Mouse (Mus musculus): ENCODE results near the gene 4833439L19Rik. TPM values are rescaled to one million over a fixed set of nuclear protein-coding genes. Genes with fewer than 3 reads are reported as not detected.

Gene 4833439L19Rik
- polyA plus RNA-seq, 1 experiment from 2014 or later, result 205 TPM

GRCm38 (mm10) chr13:54556796-54557195, 8.4 kb downstream of the 4833439L19Rik start:
- Histone ChIP-seq H3K27ac (ENCODE audit: low read length) (no peak overlapping the region), H3K4me3 (ENCODE audit: low read length) (no peak overlapping the region), H3K27me3 (ENCODE audit: insufficient read depth, low read length) (no peaks in the 10 kb centered on the region), H3K9me3 (ENCODE audit: low read length) (no peaks in the 10 kb centered on the region), H3K9ac (replicated peaks; ENCODE audit: low read length) (no peak overlapping the region), H3K36me3 (ENCODE audit: insufficient read depth, low read length) (peaks cover 78% of the 10 kb centered on the region), H3K4me1 (ENCODE audit: insufficient read depth, low read length) (no peaks in the 10 kb centered on the region), H3K4me2 (replicated peaks; ENCODE audit: low read depth, low read length) (no peak overlapping the region)
- ATAC-seq (ENCODE audit: low FRiP score, low TSS enrichment), result no peak
- WGBS, result 88% methylated on average over 3 of the region's 3 CpGs

DNA sequence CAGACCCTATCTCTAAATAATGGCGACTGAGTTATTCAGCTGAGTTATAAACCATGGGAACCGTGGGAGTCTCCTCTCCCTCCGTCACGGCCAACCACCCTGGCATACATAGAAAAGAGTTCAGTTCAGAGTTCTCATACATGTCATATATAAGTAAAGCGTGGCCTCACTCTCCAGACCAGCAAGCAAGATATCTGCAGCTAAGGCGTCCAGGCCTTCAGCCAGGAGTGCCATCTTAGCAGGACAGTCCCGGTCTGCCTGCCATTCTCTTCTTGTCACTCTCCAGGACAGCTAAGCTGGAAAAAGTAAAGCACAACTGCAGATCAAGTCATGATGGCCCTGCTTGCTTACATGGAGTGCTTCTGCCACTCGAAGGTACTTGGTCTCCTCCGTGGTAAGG, 9.1 kb downstream of the 4833439L19Rik start:
- no peaks in the 10 kb centered on the region for H3K9me3 ChIP-seq (ENCODE audit: low read length)
- H3K36me3 ChIP-seq (ENCODE audit: insufficient read depth, low read length), result peaks cover 78% of the 10 kb centered on the region
- no peak overlapping the region for H3K9ac ChIP-seq (replicated peaks; ENCODE audit: low read length)
- 86% methylated on average over 9 of the region's 9 CpGs for WGBS
- no peaks in the 10 kb centered on the region for H3K27me3 ChIP-seq (ENCODE audit: insufficient read depth, low read length)
- no peak overlapping the region for H3K4me3 ChIP-seq (ENCODE audit: low read length)
- no peaks in the 10 kb centered on the region for H3K4me1 ChIP-seq (ENCODE audit: insufficient read depth, low read length)
- ATAC-seq (ENCODE audit: low FRiP score, low TSS enrichment), result no peak
- H3K4me2 ChIP-seq (replicated peaks; ENCODE audit: low read depth, low read length), result no peak overlapping the region
- no peak overlapping the region for H3K27ac ChIP-seq (ENCODE audit: low read length)

DNA sequence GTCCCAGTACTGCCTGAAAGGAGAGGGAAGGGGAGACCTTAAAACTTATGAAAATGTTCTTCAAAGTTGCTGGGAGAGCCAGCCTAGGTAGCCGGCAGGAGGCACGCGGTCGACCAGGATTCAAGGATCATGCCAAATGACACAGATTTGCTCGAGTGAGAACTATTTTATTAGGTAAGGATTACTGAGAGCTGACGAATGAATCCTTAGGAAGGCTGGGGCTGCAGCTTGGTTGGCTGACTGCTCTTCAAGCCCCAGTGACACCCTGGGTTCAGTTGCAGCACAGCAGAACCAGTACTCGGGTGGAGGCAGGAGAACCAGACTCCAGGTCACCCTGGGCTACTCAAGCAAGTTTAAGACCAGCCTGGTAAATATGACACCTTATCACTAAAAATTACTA, 17.2 kb downstream of the 4833439L19Rik start:
- Histone ChIP-seq H3K4me3 (ENCODE audit: low read length) (no peak overlapping the region), H3K4me2 (replicated peaks; ENCODE audit: low read depth, low read length) (no peak overlapping the region), H3K36me3 (ENCODE audit: insufficient read depth, low read length) (peaks cover 44% of the 10 kb centered on the region), H3K27ac (ENCODE audit: low read length) (no peak overlapping the region), H3K4me1 (ENCODE audit: insufficient read depth, low read length) (no peaks in the 10 kb centered on the region), H3K9ac (replicated peaks; ENCODE audit: low read length) (no peak overlapping the region), H3K9me3 (ENCODE audit: low read length) (no peaks in the 10 kb centered on the region), H3K27me3 (ENCODE audit: insufficient read depth, low read length) (no peaks in the 10 kb centered on the region)
- ATAC-seq (ENCODE audit: low FRiP score, low TSS enrichment), result no peak
- 83% methylated on average over 7 of the region's 7 CpGs for WGBS

DNA sequence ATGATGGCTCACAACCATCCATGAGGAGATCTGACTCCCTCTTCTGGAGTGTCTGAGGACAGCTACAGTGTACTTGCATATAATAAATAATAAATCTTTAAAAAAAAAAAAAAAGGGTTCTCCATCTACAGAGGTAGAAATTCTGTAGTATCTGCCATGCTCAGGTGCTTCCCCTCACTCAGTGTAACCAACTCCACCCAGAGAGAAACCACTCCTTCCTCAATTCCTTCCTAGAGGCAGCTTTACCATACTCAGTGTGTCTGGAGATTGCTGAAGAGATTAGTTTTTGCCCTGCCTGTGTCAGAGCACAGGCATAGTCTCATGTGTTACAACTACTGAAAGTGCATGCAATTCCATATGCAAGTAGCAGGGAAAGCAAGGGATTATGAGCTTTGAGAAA, 33.1 kb downstream of the 4833439L19Rik start:
- H3K9me3 ChIP-seq (ENCODE audit: low read length), result no peaks in the 10 kb centered on the region
- H3K36me3 ChIP-seq (ENCODE audit: insufficient read depth, low read length), result peaks cover 24% of the 10 kb centered on the region
- H3K4me3 ChIP-seq (ENCODE audit: low read length), result no peak overlapping the region
- H3K4me1 ChIP-seq (ENCODE audit: insufficient read depth, low read length), result no peaks in the 10 kb centered on the region
- H3K27me3 ChIP-seq (ENCODE audit: insufficient read depth, low read length), result no peaks in the 10 kb centered on the region
- H3K9ac ChIP-seq (replicated peaks; ENCODE audit: low read length), result no peak overlapping the region
- no peak overlapping the region for H3K27ac ChIP-seq (ENCODE audit: low read length)
- H3K4me2 ChIP-seq (replicated peaks; ENCODE audit: low read depth, low read length), result no peak overlapping the region
- no peak for ATAC-seq (ENCODE audit: low FRiP score, low TSS enrichment)

DNA sequence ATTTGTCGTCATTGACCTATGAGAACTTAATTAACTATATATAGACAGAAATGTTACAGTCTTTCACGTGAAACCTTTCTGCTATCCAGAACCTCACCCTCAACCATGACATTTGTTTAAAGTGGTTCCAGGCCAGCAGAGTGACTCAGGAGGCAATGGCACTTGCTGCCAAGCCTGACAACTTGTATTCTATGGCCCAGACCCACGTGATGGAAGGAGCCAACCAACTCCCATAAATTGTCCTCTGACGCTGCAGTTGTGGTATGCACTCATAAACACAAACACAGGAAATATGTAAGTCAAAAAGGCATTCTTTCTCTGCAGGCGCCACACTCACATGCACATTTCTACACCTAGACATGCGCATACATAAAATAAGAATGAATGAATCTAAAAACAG, 38.1 kb downstream of the 4833439L19Rik start:
- H3K27me3 ChIP-seq (ENCODE audit: insufficient read depth, low read length), result no peaks in the 10 kb centered on the region
- H3K4me1 ChIP-seq (ENCODE audit: insufficient read depth, low read length), result no peaks in the 10 kb centered on the region
- H3K27ac ChIP-seq (ENCODE audit: low read length), result no peak overlapping the region
- no peaks in the 10 kb centered on the region for H3K9me3 ChIP-seq (ENCODE audit: low read length)
- no peak overlapping the region for H3K4me3 ChIP-seq (ENCODE audit: low read length)
- no peak overlapping the region for H3K4me2 ChIP-seq (replicated peaks; ENCODE audit: low read depth, low read length)
- no peak for ATAC-seq (ENCODE audit: low FRiP score, low TSS enrichment)
- peaks cover 47% of the 10 kb centered on the region for H3K36me3 ChIP-seq (ENCODE audit: insufficient read depth, low read length)
- no peak overlapping the region for H3K9ac ChIP-seq (replicated peaks; ENCODE audit: low read length)
- WGBS, result 84% methylated on average over 6 of the region's 6 CpGs

GRCm38 (mm10) chr13:54521181-54521580, 44.1 kb downstream of the 4833439L19Rik start:
- ATAC-seq (ENCODE audit: low FRiP score, low TSS enrichment), result no peak
- no peaks in the 10 kb centered on the region for H3K4me1 ChIP-seq (ENCODE audit: insufficient read depth, low read length)
- no peaks in the 10 kb centered on the region for H3K27me3 ChIP-seq (ENCODE audit: insufficient read depth, low read length)
- H3K36me3 ChIP-seq (ENCODE audit: insufficient read depth, low read length), result peaks cover 23% of the 10 kb centered on the region
- H3K27ac ChIP-seq (ENCODE audit: low read length), result no peak overlapping the region
- no peak overlapping the region for H3K9ac ChIP-seq (replicated peaks; ENCODE audit: low read length)
- H3K4me3 ChIP-seq (ENCODE audit: low read length), result no peak overlapping the region
- H3K4me2 ChIP-seq (replicated peaks; ENCODE audit: low read depth, low read length), result no peak overlapping the region
- no peaks in the 10 kb centered on the region for H3K9me3 ChIP-seq (ENCODE audit: low read length)

GRCm38 (mm10) chr13:54520221-54520620, 45.0 kb downstream of the 4833439L19Rik start:
- no peaks in the 10 kb centered on the region for H3K4me1 ChIP-seq (ENCODE audit: insufficient read depth, low read length)
- H3K4me3 ChIP-seq (ENCODE audit: low read length), result no peak overlapping the region
- H3K36me3 ChIP-seq (ENCODE audit: insufficient read depth, low read length), result peaks cover 20% of the 10 kb centered on the region
- peaks cover 4% of the 10 kb centered on the region; the same call in 1 of the 2 replicates for H3K9me3 ChIP-seq (ENCODE audit: low read length)
- no peak for ATAC-seq (ENCODE audit: low FRiP score, low TSS enrichment)
- H3K9ac ChIP-seq (replicated peaks; ENCODE audit: low read length), result no peak overlapping the region
- H3K4me2 ChIP-seq (replicated peaks; ENCODE audit: low read depth, low read length), result no peak overlapping the region
- 92% methylated on average over 4 of the region's 4 CpGs for WGBS
- H3K27me3 ChIP-seq (ENCODE audit: insufficient read depth, low read length), result no peaks in the 10 kb centered on the region
- H3K27ac ChIP-seq (ENCODE audit: low read length), result no peak overlapping the region

GRCm38 (mm10) chr13:54505920-54506319, 59.3 kb downstream of the 4833439L19Rik start:
- H3K9me3 ChIP-seq (ENCODE audit: low read length), result no peaks in the 10 kb centered on the region; the same call in 1 of the 2 replicates
- 96% methylated on average over 1 of the region's 1 CpGs for WGBS
- ATAC-seq (ENCODE audit: low FRiP score, low TSS enrichment), result no peak

DNA sequence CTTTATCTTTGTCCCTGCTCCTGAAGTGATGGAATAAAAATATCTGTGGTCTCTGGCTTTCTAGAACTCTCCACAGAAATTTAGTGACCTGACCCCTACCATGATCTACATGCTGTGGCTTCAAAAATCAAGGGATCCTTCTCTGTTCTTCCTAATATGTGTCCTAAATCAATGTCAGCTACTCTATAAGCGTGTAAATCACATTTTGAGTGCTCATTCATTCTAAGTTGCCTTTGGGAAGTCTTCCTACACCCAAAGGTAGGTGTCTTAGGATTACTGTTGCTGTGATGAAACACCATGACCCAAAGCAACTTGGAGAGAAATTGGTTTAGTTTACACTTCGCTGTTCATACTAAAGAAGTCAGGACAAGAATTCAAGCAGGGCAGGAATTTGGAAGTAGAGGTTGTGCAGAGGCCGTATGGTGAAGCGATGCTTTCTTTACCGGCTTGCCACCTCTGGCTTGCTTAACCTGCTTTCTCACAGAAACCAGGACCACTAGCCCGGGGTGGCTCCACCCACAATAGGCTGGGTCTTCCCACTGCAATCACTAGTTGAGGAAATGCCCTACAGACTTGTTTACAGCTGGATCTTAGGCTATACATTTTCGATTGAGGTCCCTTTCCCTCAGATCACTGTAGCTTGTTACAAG, 60.5 kb downstream of the 4833439L19Rik start:
- Histone ChIP-seq H3K36me3 (ENCODE audit: insufficient read depth, low read length) (no peaks in the 10 kb centered on the region), H3K27me3 (ENCODE audit: insufficient read depth, low read length) (no peaks in the 10 kb centered on the region), H3K4me3 (ENCODE audit: low read length) (peak overlapping the region; percentile 76), H3K4me1 (ENCODE audit: insufficient read depth, low read length) (peaks cover 11% of the 10 kb centered on the region), H3K27ac (ENCODE audit: low read length) (peak overlapping the region; percentile 83; the same call in 1 of the 2 replicates), H3K9me3 (ENCODE audit: low read length) (no peaks in the 10 kb centered on the region; the same call in 1 of the 2 replicates), H3K9ac (replicated peaks; ENCODE audit: low read length) (peak overlapping the region; percentile 88), H3K4me2 (replicated peaks; ENCODE audit: low read depth, low read length) (peak overlapping the region; percentile 92)
- no peak for ATAC-seq (ENCODE audit: low FRiP score, low TSS enrichment)
- WGBS, result 22% methylated on average over 7 of the region's 7 CpGs

More at GRCm38 (mm10) chr13:54505920-54506319, 59.3 kb downstream of the 4833439L19Rik start:
- no peak overlapping the region for H3K9ac ChIP-seq (replicated peaks; ENCODE audit: low read length)
- no peaks in the 10 kb centered on the region for H3K27me3 ChIP-seq (ENCODE audit: insufficient read depth, low read length)
- H3K36me3 ChIP-seq (ENCODE audit: insufficient read depth, low read length), result no peaks in the 10 kb centered on the region
- peaks cover 11% of the 10 kb centered on the region for H3K4me1 ChIP-seq (ENCODE audit: insufficient read depth, low read length)
- no peak overlapping the region for H3K4me2 ChIP-seq (replicated peaks; ENCODE audit: low read depth, low read length)
- no peak overlapping the region for H3K27ac ChIP-seq (ENCODE audit: low read length)
- no peak overlapping the region for H3K4me3 ChIP-seq (ENCODE audit: low read length)

GRCm38 (mm10) chr13:54503604-54504521, 61.4 kb downstream of the 4833439L19Rik start, which contains the start of gene Simc1:
TSS of gene Simc1 (plus strand) at chr13:54503779.
- H3K4me2 ChIP-seq (replicated peaks; ENCODE audit: low read depth, low read length), result peak within 1 kb of the TSS; percentile 92
- under 1% methylated on average over 100 of the region's 105 CpGs for WGBS

More at GRCm38 (mm10) chr13:54503604-54504521, 61.4 kb downstream of the 4833439L19Rik start, which contains the start of gene Simc1:
- Histone ChIP-seq H3K4me3 (ENCODE audit: low read length) (peak within 1 kb of the TSS; percentile 76), H3K4me1 (ENCODE audit: insufficient read depth, low read length) (peaks cover 11% of the 10 kb centered on the region), H3K27ac (ENCODE audit: low read length) (peak within 1 kb of the TSS; percentile 83), H3K9me3 (ENCODE audit: low read length) (no peaks in the 10 kb centered on the region; the same call in 1 of the 2 replicates), H3K9ac (replicated peaks; ENCODE audit: low read length) (peak within 1 kb of the TSS; percentile 88), H3K27me3 (ENCODE audit: insufficient read depth, low read length) (no peaks in the 10 kb centered on the region), H3K36me3 (ENCODE audit: insufficient read depth, low read length) (no peaks in the 10 kb centered on the region)
- ATAC-seq (ENCODE audit: low FRiP score, low TSS enrichment), result peak; percentile 94
